Mouse (Mus musculus) thymus, postnatal 36 days (tissue): ENCODE data around the gene Tmem72.
A peak's percentile ranks its signal among the peaks of the same experiment; 100 is the strongest.

ENCODE experiments used
- DNase-seq, 2 experiments: peaks; one replicate each; pipeline ENCODE4 v3.0.0; 2022; ENCODE audit warnings: mixed read lengths in 2 of 2

The Tmem72 gene

GRCm38 (mm10) chr6:116716666-116717065 is at the start of gene Tmem72:
Gene Tmem72 (minus strand): TSS chr6:116716913.
- DNase-seq: no peak

- no peak for DNase-seq
These were observed 47.8 kb upstream of the Tmem72 start for GRCm38 (mm10) chr6:116764524-116764923.

- DNase-seq: no peak
These were observed 45.6 kb upstream of the Tmem72 start for GRCm38 (mm10) chr6:116762333-116762732.

GRCm38 (mm10) chr6:116760181-116760580 is 43.5 kb upstream of the Tmem72 start:
- DNase-seq: no peak

- no peak for DNase-seq
These were observed 39.7 kb upstream of the Tmem72 start for GRCm38 (mm10) chr6:116756364-116756763.

GRCm38 (mm10) chr6:116738046-116738445 is 21.3 kb upstream of the Tmem72 start:
- DNase-seq: no peak

GRCm38 (mm10) chr6:116735361-116735760 is 18.6 kb upstream of the Tmem72 start:
- DNase-seq: no peak

GRCm38 (mm10) chr6:116733577-116733976 is 16.9 kb upstream of the Tmem72 start:
- DNase-seq: no peak

- no peak for DNase-seq
These were observed 7.9 kb upstream of the Tmem72 start for GRCm38 (mm10) chr6:116724489-116725160.

- no peak for DNase-seq
These were observed 2.2 kb upstream of the Tmem72 start for GRCm38 (mm10) chr6:116718920-116719319.

GRCm38 (mm10) chr6:116718361-116718760 is 1.6 kb upstream of the Tmem72 start:
- DNase-seq: no peak

GRCm38 (mm10) chr6:116717851-116718250 is 1.1 kb upstream of the Tmem72 start:
- no peak for DNase-seq

GRCm38 (mm10) chr6:116715166-116715565 is 1.5 kb downstream of the Tmem72 start:
- DNase-seq: no peak

- DNase-seq: no peak
These were observed 2.1 kb downstream of the Tmem72 start for GRCm38 (mm10) chr6:116714576-116714975.

- DNase-seq: no peak
These were observed 2.7 kb downstream of the Tmem72 start for GRCm38 (mm10) chr6:116713966-116714365.

GRCm38 (mm10) chr6:116712503-116712902 is 4.2 kb downstream of the Tmem72 start:
- no peak for DNase-seq

- DNase-seq: no peak
These were observed 4.7 kb downstream of the Tmem72 start for GRCm38 (mm10) chr6:116712062-116712461.

- no peak for DNase-seq
These were observed 12.4 kb downstream of the Tmem72 start for GRCm38 (mm10) chr6:116704320-116704719.

- DNase-seq: no peak
These were observed 15.9 kb downstream of the Tmem72 start for GRCm38 (mm10) chr6:116700821-116701220.

GRCm38 (mm10) chr6:116697896-116698425 is 18.8 kb downstream of the Tmem72 start:
- DNase-seq: no peak

GRCm38 (mm10) chr6:116697413-116697812 is 19.3 kb downstream of the Tmem72 start:
- DNase-seq: no peak

- DNase-seq: no peak
These were observed 22.4 kb downstream of the Tmem72 start for GRCm38 (mm10) chr6:116694346-116694745.

- no peak for DNase-seq
These were observed 23.1 kb downstream of the Tmem72 start for GRCm38 (mm10) chr6:116693639-116694038.

- peak in 1 of 2 experiments; percentile 30 for DNase-seq
These were observed 34.4 kb downstream of the Tmem72 start for GRCm38 (mm10) chr6:116682317-116682716.
